Comparison of ENCODE assay signal across 18 mouse cellular contexts in the genomic region with DNA sequence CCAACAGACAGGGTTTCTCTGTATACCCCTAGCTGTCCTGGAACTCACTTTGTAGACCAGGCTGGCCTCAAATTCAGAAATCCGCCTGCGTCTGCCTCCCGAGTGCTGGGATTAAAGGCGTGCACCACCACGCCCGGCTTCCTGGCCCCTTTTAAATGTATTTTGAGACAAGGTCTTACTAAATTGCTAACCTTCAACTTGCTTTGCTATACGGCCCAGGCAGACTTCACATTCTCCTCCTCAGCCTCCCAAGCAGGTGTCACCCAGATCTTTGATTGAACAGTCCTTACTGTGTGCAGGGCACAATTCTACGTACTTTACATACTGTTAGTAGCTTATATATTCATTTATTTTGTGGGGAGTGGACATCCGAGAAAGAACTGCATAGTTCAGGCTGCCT. TPM values are rescaled to one million over a fixed set of nuclear protein-coding genes. Genes with fewer than 3 reads are reported as not detected.
DNase-seq lines count a peak whose midpoint lies in the region; ATAC-seq and TF ChIP-seq lines count a peak whose summit lies in the region.
"Had no signal": no experiment of that assay in that cellular context is flagged by ENCODE, and none has a peak within 500 bp of the region (broad histone marks: within the 10 kb centered on the region; RNA-seq: fewer than 3 reads in every experiment).

No protein-coding gene starts in this region.

- TF ChIP-seq POLR2A in liver, adult 2 months (IDR thresholded peaks at IDR 0.05; ENCODE audit: extremely low read depth, insufficient read depth, low read length) = no peak

- H3K36me3 ChIP-seq in liver, adult 2 months (ENCODE audit: control insufficient read depth, insufficient read depth, low read length) = no peaks in the 10 kb centered on the region
- no peaks in the 10 kb centered on the region for H3K36me3 ChIP-seq in liver, embryonic 15.5 days (replicated peaks)
- no peaks in the 10 kb centered on the region for H3K36me3 ChIP-seq in stomach, postnatal 0 days (ENCODE audit: control insufficient read depth, insufficient read depth, low read length)
- H3K36me3 ChIP-seq: hindbrain, embryonic 12.5 days; limb, embryonic 13.5 days; lung, embryonic 15.5 days had no signal

- no peak for TF ChIP-seq CTCF in liver, adult 2 months (IDR thresholded peaks at IDR 0.05; ENCODE audit: low read depth, low read length)
- no peak for TF ChIP-seq CTCF in stomach, postnatal 0 days (IDR thresholded peaks at IDR 0.05; ENCODE audit: low read depth)

- no peak for TF ChIP-seq EP300 in stomach, postnatal 0 days (optimal IDR thresholded peaks at IDR 0.05)

- H3K4me3 ChIP-seq in liver, adult 2 months (ENCODE audit: insufficient read depth, low read depth, low read length) = no peak overlapping the region
- H3K4me3 ChIP-seq in liver, embryonic 15.5 days (replicated peaks) = no peak overlapping the region
- H3K4me3 ChIP-seq in stomach, postnatal 0 days (ENCODE audit: low read depth, low read length) = no peak overlapping the region
- H3K4me3 ChIP-seq: forebrain, embryonic 13.5 days; hindbrain, embryonic 12.5 days; limb, embryonic 13.5 days; lung, embryonic 15.5 days; midbrain, embryonic 12.5 days had no signal

- no peak for DNase-seq in liver, adult 2 months (ENCODE audit: extremely low read depth, low read depth, low spot score)
- DNase-seq in liver (no peak), ZHBTc4 (ENCODE audit: low read depth, low spot score) (peak; percentile 56)
- DNase-seq in stomach, postnatal 0 days (ENCODE audit: low spot score) = no peak
- no peak for DNase-seq in frontal cortex, postnatal 14 days (ENCODE audit: low spot score in 2 of 2)
- DNase-seq in urinary bladder, postnatal 4 days (ENCODE audit: low spot score in 2 of 2) = no peak
- DNase-seq: adrenal gland, adult 2 months; cerebellum, adult 18-20 months; cerebellum, postnatal 25 days; gastrocnemius, postnatal 10 days; kidney, adult 18-20 months; kidney, postnatal 4 days had no signal

- H3K79me2 ChIP-seq in liver, adult 2 months (ENCODE audit: control insufficient read depth, insufficient read depth, low read length) = peaks cover 48% of the 10 kb centered on the region; the same call in 1 of the 2 replicates

- 72% methylated on average over 9 of the region's 9 CpGs for WGBS in liver, adult 2 months
- WGBS in liver, embryonic 15.5 days (ENCODE audit: insufficient replicate concordance) = 59% methylated on average over 9 of the region's 9 CpGs
- WGBS in stomach, postnatal 0 days = 68% methylated on average over 9 of the region's 9 CpGs

- ATAC-seq in liver, embryonic 15.5 days (ENCODE audit: insufficient read depth) = no peak
- no peak for ATAC-seq in stomach, postnatal 0 days (ENCODE audit: low FRiP score, low TSS enrichment)
- ATAC-seq: forebrain, embryonic 13.5 days had no signal

- H3K27me3 ChIP-seq in liver, adult 2 months (ENCODE audit: control insufficient read depth, insufficient read depth, low read length) = no peaks in the 10 kb centered on the region
- H3K27me3 ChIP-seq in liver, embryonic 15.5 days = peaks cover 4% of the 10 kb centered on the region; the same call in 1 of the 2 replicates
- no peaks in the 10 kb centered on the region for H3K27me3 ChIP-seq in stomach, postnatal 0 days (ENCODE audit: control insufficient read depth, insufficient read depth, low read length)
- H3K27me3 ChIP-seq: forebrain, embryonic 13.5 days; hindbrain, embryonic 12.5 days; limb, embryonic 13.5 days; lung, embryonic 15.5 days; midbrain, embryonic 12.5 days had no signal

- H3K4me2 ChIP-seq in liver, embryonic 15.5 days = peak overlapping the region; percentile 57
- no peak overlapping the region for H3K4me2 ChIP-seq in stomach, postnatal 0 days (replicated peaks; ENCODE audit: low read depth)
- H3K4me2 ChIP-seq: forebrain, embryonic 13.5 days; hindbrain, embryonic 12.5 days; limb, embryonic 13.5 days; lung, embryonic 15.5 days; midbrain, embryonic 12.5 days had no signal

- H3K4me1 ChIP-seq in liver, adult 2 months (ENCODE audit: control insufficient read depth, insufficient read depth, low read length) = peaks cover 48% of the 10 kb centered on the region
- peaks cover 75% of the 10 kb centered on the region for H3K4me1 ChIP-seq in liver, embryonic 15.5 days (replicated peaks)
- H3K4me1 ChIP-seq in stomach, postnatal 0 days (replicated peaks; ENCODE audit: control insufficient read depth, insufficient read depth) = peaks cover 14% of the 10 kb centered on the region; the same call in 1 of the 2 replicates

- no peak overlapping the region for H3K9ac ChIP-seq in liver, adult 2 months (ENCODE audit: low read depth, low read length)
- 0 out of 2 replicates have a peak overlapping the region, but pooled peaks have one; percentile 15 for H3K9ac ChIP-seq in liver, embryonic 15.5 days
- H3K9ac ChIP-seq in stomach, postnatal 0 days (ENCODE audit: low read length) = no peak overlapping the region
- H3K9ac ChIP-seq: forebrain, embryonic 13.5 days; hindbrain, embryonic 12.5 days; limb, embryonic 13.5 days; lung, embryonic 15.5 days; midbrain, embryonic 12.5 days had no signal

- H3K9me3 ChIP-seq in liver, embryonic 15.5 days (replicated peaks) = no peaks in the 10 kb centered on the region
- H3K9me3 ChIP-seq in stomach, postnatal 0 days (ENCODE audit: control insufficient read depth, low read length) = no peaks in the 10 kb centered on the region
- H3K9me3 ChIP-seq: forebrain, embryonic 13.5 days; hindbrain, embryonic 12.5 days; limb, embryonic 13.5 days; lung, embryonic 15.5 days; midbrain, embryonic 12.5 days had no signal

- H3K27ac ChIP-seq in liver, adult 2 months (replicated peaks; ENCODE audit: insufficient read depth, low read depth, low read length) = peak overlapping the region; percentile 53
- 0 out of 2 replicates have a peak overlapping the region, but pooled peaks have one; percentile 6 for H3K27ac ChIP-seq in liver, embryonic 15.5 days (replicated peaks)
- 0 out of 2 replicates have a peak overlapping the region, but pooled peaks have one; percentile 18 for H3K27ac ChIP-seq in stomach, postnatal 0 days (replicated peaks)
- H3K27ac ChIP-seq: forebrain, embryonic 13.5 days; hindbrain, embryonic 12.5 days; limb, embryonic 13.5 days; lung, embryonic 15.5 days; midbrain, embryonic 12.5 days had no signal

RNA-seq across cellular contexts. Expression of a gene that starts 9.2 kb away (rescaled TPM):
- total RNA-seq in liver, adult 2 months (2014; rRNA removed) = 5.4 and 5.6 TPM in 2 replicates
- polyA plus RNA-seq in liver, adult 2 months (2012; rRNA removed) = 9.7 and 12.7 TPM in 2 replicates
- 5.6 and 7.4 TPM in 2 replicates for polyA plus RNA-seq in liver, embryonic 15.5 days (2015; fragmentation: Nextera tagmentation; extraction: Ambion mirVana)
- 10.3 and 12.0 TPM in 2 replicates for polyA plus RNA-seq in stomach, postnatal 0 days (2015; fragmentation: Nextera tagmentation; extraction: Ambion mirVana)
